Mouse (Mus musculus) erythroblast, adult 5-6 weeks (primary cell): ENCODE results near the gene Nt5e. TPM values are rescaled to one million over a fixed set of nuclear protein-coding genes. Genes with fewer than 3 reads are reported as not detected.
"Not testable (repeated sequence)": the region's sequence is repeated elsewhere in the genome, so short reads cannot be mapped to it uniquely, and the experiment has no call there.

Source experiments
- ATAC-seq: replicated peaks from 2 replicates; pipeline ENCODE4 v1.8.0; 2016; ENCODE audit warnings: moderate number of reproducible peaks, mild to moderate bottlenecking, moderate TSS enrichment, inconsistent platforms; ENCODE audit not compliant: poor library complexity, low FRiP score, severe bottlenecking
- total RNA-seq, 2 experiments: library from RNA; stranded (forward) in 1 of 2; stranded (reverse) in 1 of 2; fragments of 150-400 nt in 1 of 2; fragments of 200-764, 138-1000 nt in 1 of 2; gene quantifications; 2 replicates each; pipeline versions ENCODE4 v1.2.3 to v1.2.4; 2015 to 2017; ENCODE audit warnings: low replicate concordance in 2 of 2

The Nt5e gene
- total RNA-seq (2015; ENCODE audit: low replicate concordance) (0.19 and 1.0 TPM in 2 replicates), total RNA-seq (2017; ENCODE audit: low replicate concordance) (0.98 and 1.0 TPM in 2 replicates)

GRCm38 (mm10) chr9:88326930-88327901, at the start of gene Nt5e:
Gene Nt5e (plus strand): TSS chr9:88327197.
- ATAC-seq, result no peak

- ATAC-seq, result no peak
These were observed 49.4 kb upstream of the Nt5e start for GRCm38 (mm10) chr9:88277588-88277987.

GRCm38 (mm10) chr9:88279728-88280127, 47.3 kb upstream of the Nt5e start:
- no peak for ATAC-seq

- no peak for ATAC-seq
These were observed 37.3 kb upstream of the Nt5e start for GRCm38 (mm10) chr9:88289568-88290168.

- no peak for ATAC-seq
These were observed 34.1 kb upstream of the Nt5e start for GRCm38 (mm10) chr9:88292836-88293370.

- ATAC-seq, result no peak
These were observed 31.2 kb upstream of the Nt5e start for GRCm38 (mm10) chr9:88295798-88296197.

- no peak for ATAC-seq
These were observed 30.7 kb upstream of the Nt5e start for GRCm38 (mm10) chr9:88296321-88296720.

- not testable (repeated sequence) for ATAC-seq
These were observed 29.8 kb upstream of the Nt5e start for GRCm38 (mm10) chr9:88297244-88297643.

GRCm38 (mm10) chr9:88297871-88298658, 28.9 kb upstream of the Nt5e start:
- ATAC-seq, result no peak

- ATAC-seq, result no peak
These were observed 19.9 kb upstream of the Nt5e start for GRCm38 (mm10) chr9:88307019-88307618.

GRCm38 (mm10) chr9:88309127-88309526, 17.9 kb upstream of the Nt5e start:
- no peak for ATAC-seq

GRCm38 (mm10) chr9:88319226-88319625, 7.8 kb upstream of the Nt5e start:
- no peak for ATAC-seq

GRCm38 (mm10) chr9:88324616-88325015, 2.4 kb upstream of the Nt5e start:
- ATAC-seq, result no peak

- no peak for ATAC-seq
These were observed 1.7 kb downstream of the Nt5e start for GRCm38 (mm10) chr9:88328666-88329065.

GRCm38 (mm10) chr9:88329166-88329748, 2.3 kb downstream of the Nt5e start:
- no peak for ATAC-seq

- no peak for ATAC-seq
These were observed 3.3 kb downstream of the Nt5e start for GRCm38 (mm10) chr9:88330316-88330715.

- no peak for ATAC-seq
These were observed 5.5 kb downstream of the Nt5e start for GRCm38 (mm10) chr9:88332447-88332846.

- ATAC-seq, result no peak
These were observed 8.8 kb downstream of the Nt5e start for GRCm38 (mm10) chr9:88335839-88336238.

GRCm38 (mm10) chr9:88340819-88341218, 13.8 kb downstream of the Nt5e start:
- ATAC-seq, result no peak
